Mouse (Mus musculus): ENCODE measurements around the gene Tmem243. TPM values are rescaled to one million over a fixed set of nuclear protein-coding genes. Genes with fewer than 3 reads are reported as not detected.
"Not testable (repeated sequence)": the region's sequence is repeated elsewhere in the genome, so short reads cannot be mapped to it uniquely, and the experiment has no call there.

Gene Tmem243
- total RNA-seq, 2 experiments from 2014 or later = 9.4 to 10.1 TPM

DNA sequence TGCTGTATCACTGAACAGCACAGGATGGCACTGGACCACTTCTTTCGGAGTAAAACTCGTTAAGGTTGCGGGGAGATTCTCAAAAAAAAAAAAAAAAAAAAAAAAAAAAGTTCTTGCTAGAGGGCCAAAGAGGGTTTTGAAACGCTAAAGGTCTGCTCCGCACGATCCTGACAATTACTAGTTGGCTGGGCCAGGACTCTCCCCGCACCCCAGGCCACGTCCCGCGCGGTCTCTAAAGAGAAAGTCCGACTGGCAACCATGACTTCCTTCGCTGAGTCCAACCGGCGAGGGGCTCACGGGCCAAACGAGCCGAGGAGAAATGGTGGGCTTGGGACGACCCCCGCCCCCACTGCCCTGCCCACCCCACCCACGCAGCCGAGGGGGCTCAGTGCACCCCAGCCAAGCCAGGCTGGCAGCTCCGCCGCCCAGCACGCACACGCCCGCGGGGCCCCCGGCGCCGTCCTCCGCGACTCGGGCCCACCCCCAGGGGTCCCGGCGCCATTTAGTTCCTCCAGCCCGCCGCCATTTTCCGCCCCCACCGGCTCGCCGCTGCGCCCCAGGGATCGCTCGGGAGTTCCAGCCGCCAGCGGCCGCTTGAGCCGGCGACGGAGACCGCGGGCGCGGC lies 60.5 kb downstream of the Tmem243 start:
- DNase-seq (ENCODE audit: low spot score in 2 of 2) = peak in 1 of 2 experiments; percentile 40
- intact Hi-C loops (cut with DNase I) = loop anchor here (5.0 kb wide), 1 partner anchor 106 kb away; the partner anchor contains the start of gene 9330182L06Rik

DNA sequence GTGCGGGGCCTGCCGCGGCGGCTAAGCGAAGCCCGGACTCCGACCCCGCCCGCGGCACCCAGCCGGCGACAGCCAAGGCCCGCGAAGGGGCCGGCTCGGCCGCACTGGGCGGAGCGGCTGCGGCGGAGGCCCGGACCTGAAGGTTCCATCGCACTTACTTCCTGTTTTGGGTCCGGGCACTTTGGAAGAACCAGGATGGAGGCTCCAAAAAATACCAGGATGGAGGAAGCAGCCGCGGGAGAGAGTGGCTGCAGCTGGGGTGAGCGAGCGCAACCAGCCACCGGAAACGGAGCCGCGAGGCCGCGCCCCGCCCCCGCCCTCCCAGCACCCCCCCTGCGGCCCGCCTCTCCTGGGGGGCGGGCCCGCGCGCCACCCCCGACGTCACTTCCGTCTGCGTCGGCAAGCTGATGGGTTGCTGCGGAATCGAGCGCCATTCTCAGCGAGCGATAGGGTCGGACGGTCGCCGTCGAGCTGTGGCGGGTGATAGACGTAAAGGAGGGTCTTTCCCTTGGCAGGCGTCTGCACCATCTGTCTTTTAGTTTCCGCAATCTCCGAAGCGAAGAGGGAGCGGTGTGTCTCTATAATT lies 61.1 kb downstream of the Tmem243 start, which contains the start of gene Dmtf1:
Gene Dmtf1, minus strand, starts transcription at position 321 of the 586 bp plus-strand sequence.
- intact Hi-C loops (cut with DNase I) = loop anchor here (5.0 kb wide), 1 partner anchor 106 kb away; the partner anchor contains the start of gene 9330182L06Rik

DNA sequence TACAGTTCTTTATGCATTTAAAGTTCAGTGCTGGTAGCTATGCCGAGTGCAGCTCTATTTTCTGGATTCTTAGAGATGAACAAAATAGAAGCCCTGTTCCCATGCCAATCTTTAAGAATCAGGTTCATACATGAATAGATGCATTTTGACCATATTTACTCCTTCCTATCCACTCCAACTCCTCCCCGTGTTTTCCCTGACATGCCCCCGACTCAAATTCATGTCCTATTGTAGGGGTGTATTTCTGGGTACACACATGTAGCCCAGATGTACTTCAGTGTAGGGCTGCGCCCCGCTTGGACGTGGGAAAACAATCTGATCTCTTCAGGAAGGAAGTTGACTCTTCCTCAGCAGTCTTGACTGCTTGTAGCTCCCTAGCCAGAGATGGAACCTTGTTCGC lies 61.6 kb downstream of the Tmem243 start:
- intact Hi-C loops (cut with DNase I) = loop anchor here (5.0 kb wide), 1 partner anchor 105 kb away; the partner anchor contains the start of gene 9330182L06Rik
- no peak for DNase-seq (ENCODE audit: low spot score in 2 of 2)

More for the DNA sequence above, 61.1 kb downstream of the Tmem243 start, which contains the start of gene Dmtf1:
- DNase-seq (ENCODE audit: low spot score in 2 of 2) = peak; percentile 88 to 95

GRCm38 (mm10) chr5:9163411-9163810 lies 62.9 kb downstream of the Tmem243 start:
- no peak for DNase-seq (ENCODE audit: low spot score in 2 of 2)
- intact Hi-C loops (cut with DNase I) = loop anchor here (5.0 kb wide), 1 partner anchor 104 kb away; the partner anchor contains the start of gene 9330182L06Rik

DNA sequence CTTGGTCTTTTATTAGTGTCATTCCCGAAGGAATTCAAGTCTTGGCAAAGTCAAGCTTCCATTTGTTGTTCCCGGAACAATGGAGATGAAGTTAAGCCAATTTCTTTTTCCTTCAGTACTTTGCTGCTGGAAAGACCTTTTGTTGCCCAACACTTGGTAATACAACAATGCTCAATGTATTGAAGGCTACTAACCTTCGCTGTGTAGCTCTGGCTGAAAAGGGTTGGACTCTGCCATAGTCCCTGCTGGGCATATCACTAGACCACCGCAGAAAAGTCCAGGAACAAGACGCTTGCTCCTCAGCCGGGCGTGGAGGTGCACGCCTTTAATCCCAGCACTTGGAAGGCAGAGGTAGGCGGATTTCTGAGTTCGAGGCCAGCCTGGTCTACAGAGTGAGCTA lies 64.7 kb downstream of the Tmem243 start:
- intact Hi-C loops (cut with DNase I) = loop anchor here (5.0 kb wide), 2 partner anchors 192 to 1467 kb away; no protein-coding TSS in a partner anchor
- DNase-seq (ENCODE audit: low spot score in 2 of 2) = not testable (repeated sequence)

DNA sequence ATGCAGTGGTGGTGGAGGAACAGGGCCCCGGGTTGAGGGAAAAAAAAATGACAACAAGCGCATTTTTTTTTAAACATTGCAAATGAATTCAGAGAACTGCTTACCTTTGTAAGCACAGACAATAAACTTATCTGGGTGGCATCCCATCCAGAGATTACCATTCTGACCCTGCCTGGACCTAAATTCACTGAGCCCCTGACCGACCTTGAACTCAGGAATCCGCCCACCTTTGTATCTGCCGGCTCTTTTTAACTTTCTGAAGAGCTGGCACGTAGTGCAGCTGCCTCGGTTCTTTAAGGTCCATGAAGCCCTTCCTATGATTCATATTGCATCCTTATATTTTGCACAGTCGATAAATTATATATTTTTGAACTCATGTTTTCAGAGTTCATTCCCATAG lies 65.9 kb downstream of the Tmem243 start:
- DNase-seq (ENCODE audit: low spot score in 2 of 2) = no peak
- intact Hi-C loops (cut with DNase I) = loop anchor here (5.0 kb wide), 2 partner anchors 191 to 1466 kb away; no protein-coding TSS in a partner anchor

- peak in 1 of 2 experiments; percentile 59 for DNase-seq (ENCODE audit: low spot score in 2 of 2)
- intact Hi-C loops (cut with DNase I) = loop anchor here (2.0 to 5.0 kb wide), 3 partner anchors 188 to 1463 kb away; no protein-coding TSS in a partner anchor
These were observed 69.0 kb downstream of the Tmem243 start for GRCm38 (mm10) chr5:9169328-9170005.

DNA sequence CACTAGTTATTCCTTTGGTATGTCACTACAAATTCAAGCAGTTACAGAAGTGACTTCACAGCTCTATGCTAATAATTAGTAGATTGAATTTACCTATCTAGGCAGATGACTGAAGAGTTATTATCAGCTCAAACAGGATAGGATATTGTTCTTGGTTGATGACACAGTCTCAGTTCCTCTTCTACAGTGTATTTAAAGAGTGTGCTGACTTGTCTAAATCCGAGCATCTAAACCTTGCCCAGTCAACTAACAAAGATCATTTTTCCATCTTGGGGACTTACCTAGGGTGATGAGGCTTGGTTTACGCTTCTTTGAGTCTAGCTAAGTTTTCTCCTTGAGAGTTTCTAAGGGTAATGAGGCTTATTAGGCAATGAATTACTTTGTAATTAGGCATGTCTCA lies 72.8 kb downstream of the Tmem243 start:
- DNase-seq (ENCODE audit: low spot score in 2 of 2) = no peak
- intact Hi-C loops (cut with DNase I) = no loop called here

GRCm38 (mm10) chr5:9186467-9186866 lies 86.0 kb downstream of the Tmem243 start:
- intact Hi-C loops (cut with DNase I) = no loop called here
- DNase-seq (ENCODE audit: low spot score in 2 of 2) = no peak

Other genes starting within 250 kb of the Tmem243 start
- gene Abcb4, start 207.0 kb upstream of the Tmem243 start, total RNA-seq (2021) = 1 to 10 TPM; 3.5 to 3.8 TPM
- gene Crot, start 103.3 kb upstream of the Tmem243 start, total RNA-seq (2021) = 10 to 100 TPM; 23.4 to 26.7 TPM
- 10 to 100 TPM; 46.5 to 51.2 TPM for gene Dmtf1, start 61.1 kb downstream of the Tmem243 start, total RNA-seq (2021)
- gene 9330182L06Rik, start 165.4 kb downstream of the Tmem243 start, total RNA-seq (2021) = 10 to 100 TPM; 36.9 to 37.4 TPM